Mouse (Mus musculus) lung, postnatal 0 days (tissue): ENCODE data around the gene Tpx2. TPM values are rescaled to one million over a fixed set of nuclear protein-coding genes. Genes with fewer than 3 reads are reported as not detected.
A peak's percentile ranks its signal among the peaks of the same experiment; 100 is the strongest.

ENCODE experiments used
- ATAC-seq: fragments of 200-750 bp; cut with Nextera tagmentation; 2 replicates; pipeline ENCODE4 v1.8.0; 2017; ENCODE audit warnings: moderate library complexity
- DNase-seq: peaks from one replicate; pipeline ENCODE4 v3.0.0-alpha.2; 2016; ENCODE audit warnings: low spot score
- H3K27ac ChIP-seq: fragments of 300-500 bp; sonication (generic); 2 replicates; pipeline ENCODE4 v1.5.1; 2014; ENCODE audit warnings: antibody characterized with exemption, mild to moderate bottlenecking, low read length, mixed read lengths
- H3K27me3 ChIP-seq: fragments of 300-500 bp; sonication (generic); replicated peaks from 2 replicates; pipeline ENCODE4 v1.6.1; 2014; ENCODE audit warnings: low read length, mixed read lengths; ENCODE audit not compliant: insufficient read depth
- H3K36me3 ChIP-seq: fragments of 300-500 bp; sonication (generic); 2 replicates; pipeline ENCODE4 v1.6.1; 2014; ENCODE audit warnings: low read length, mixed read lengths; ENCODE audit not compliant: insufficient read depth
- H3K4me1 ChIP-seq: fragments of 300-500 bp; sonication (generic); 2 replicates; pipeline ENCODE4 v1.6.1; 2014; ENCODE audit warnings: antibody characterized with exemption, low read depth, low read length, mixed read lengths; ENCODE audit not compliant: insufficient read depth
- H3K4me2 ChIP-seq: fragments of 300-500 bp; sonication (generic); replicated peaks from 2 replicates; pipeline ENCODE4 v1.6.1; 2014; ENCODE audit warnings: low read depth, mild to moderate bottlenecking, low read length, moderate library complexity, mixed read lengths
- H3K4me3 ChIP-seq: fragments of 300-500 bp; sonication (generic); 2 replicates; pipeline ENCODE4 v1.5.1; 2014; ENCODE audit warnings: low read depth, low read length
- H3K9ac ChIP-seq: fragments of 300-500 bp; sonication (generic); replicated peaks from 2 replicates; pipeline ENCODE4 v1.6.1; 2014; ENCODE audit warnings: low read depth, mild to moderate bottlenecking
- H3K9me3 ChIP-seq: fragments of 300-500 bp; sonication (generic); 2 replicates; pipeline ENCODE4 v1.6.1; 2016; ENCODE audit warnings: low read length, mixed read lengths
- CTCF ChIP-seq: IDR thresholded peaks from 2 replicates; pipeline ENCODE4 v1.5.1; 2016; ENCODE audit warnings: antibody characterized with exemption, mild to moderate bottlenecking
- EP300 ChIP-seq: IDR thresholded peaks from 2 replicates; pipeline ENCODE4 v1.6.1; 2016; ENCODE audit warnings: antibody characterized with exemption, mild to moderate bottlenecking, control low read depth
- WGBS: fragments of 180-500 bp; shearing (Covaris S2); extraction: QIAGEN DNeasy Blood & Tissue Kit; methylation state at CpG from one replicate; pipeline ENCODE4 v1.1.7; 2014; 5-methylcytosine and 5-hydroxymethylcytosine counted together
- polyA plus RNA-seq: library from polyadenylated mRNA; unstranded; fragments of >200 nt; fragmentation: Nextera tagmentation; extraction: Ambion mirVana; gene quantifications from 2 replicates; pipeline ENCODE4 v1.2.1, GENCODE M21; 2015

Gene Tpx2
- polyA plus RNA-seq, 1 experiment from 2014 or later, result 3.1 TPM

- no peak; the same call in 1 of the 2 replicates for ATAC-seq
- DNase-seq, result peak; percentile 49
- H3K9ac ChIP-seq, result no peak overlapping the region
- 0 out of 2 replicates have a peak, but pooled peaks cover 6% of the 10 kb centered on the region for H3K36me3 ChIP-seq
- 46% methylated on average over 6 of the region's 6 CpGs for WGBS
- H3K27ac ChIP-seq, result peak overlapping the region; percentile 28
- TF ChIP-seq EP300, result 0 out of 2 replicates have a peak, but pooled peaks have one; percentile 21
- no peak for TF ChIP-seq CTCF
- no peak overlapping the region for H3K4me2 ChIP-seq
- peaks cover 48% of the 10 kb centered on the region; the same call in 1 of the 2 replicates for H3K4me1 ChIP-seq
- no peaks in the 10 kb centered on the region for H3K9me3 ChIP-seq
- no peak overlapping the region for H3K4me3 ChIP-seq
- no peaks in the 10 kb centered on the region for H3K27me3 ChIP-seq
Observed at GRCm38 (mm10) chr2:152814213-152814874, 33.4 kb upstream of the Tpx2 start.

DNA sequence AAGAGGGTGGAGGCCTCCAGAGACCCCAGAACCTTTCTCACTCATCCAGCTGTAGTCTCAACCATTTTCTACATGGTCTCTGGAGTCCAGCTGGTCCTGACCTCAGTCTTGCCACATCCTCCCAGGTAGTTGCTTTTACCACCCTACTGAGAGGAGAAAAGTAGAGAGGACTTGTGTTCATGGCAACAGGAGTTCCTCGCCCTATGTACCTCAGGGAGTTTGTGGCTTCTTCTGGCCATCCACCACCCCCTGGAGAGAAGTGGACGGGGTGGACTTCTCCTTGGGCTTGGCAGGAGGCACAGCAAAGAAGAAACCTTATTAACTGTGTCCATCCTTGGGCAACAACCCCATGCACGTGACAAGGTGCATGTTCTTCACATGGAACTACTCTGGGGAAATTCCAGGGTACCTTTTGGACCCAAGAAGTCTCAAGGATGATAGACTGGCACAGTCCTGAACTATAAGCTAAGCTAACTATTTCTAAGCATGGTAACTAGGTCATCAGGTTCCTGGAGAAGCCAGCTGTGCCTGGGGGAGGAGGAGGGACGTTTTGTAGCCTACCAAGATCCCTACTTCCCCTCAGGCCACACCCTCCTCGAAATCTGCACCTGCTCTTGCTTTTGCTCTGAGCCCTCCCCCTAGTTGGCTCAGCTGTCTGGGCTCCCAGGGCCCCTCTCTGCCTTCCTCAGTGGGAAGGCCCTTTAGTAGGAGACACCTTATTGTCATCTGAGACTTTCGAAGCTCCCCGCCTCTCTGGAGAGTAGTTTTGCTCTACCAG, 31.7 kb upstream of the Tpx2 start:
- no peaks in the 10 kb centered on the region for H3K27me3 ChIP-seq
- TF ChIP-seq EP300 (no peak), CTCF (no peak)
- H3K9me3 ChIP-seq, result no peaks in the 10 kb centered on the region
- no peak overlapping the region for H3K9ac ChIP-seq
- H3K4me2 ChIP-seq, result no peak overlapping the region
- H3K27ac ChIP-seq, result peak overlapping the region; percentile 96
- no peak overlapping the region for H3K4me3 ChIP-seq
- WGBS, result 55% methylated on average over 7 of the region's 7 CpGs
- peaks cover 57% of the 10 kb centered on the region; the same call in 1 of the 2 replicates for H3K4me1 ChIP-seq
- DNase-seq, result peak; percentile 66
- ATAC-seq, result no peak
- 0 out of 2 replicates have a peak, but pooled peaks cover 7% of the 10 kb centered on the region for H3K36me3 ChIP-seq

DNA sequence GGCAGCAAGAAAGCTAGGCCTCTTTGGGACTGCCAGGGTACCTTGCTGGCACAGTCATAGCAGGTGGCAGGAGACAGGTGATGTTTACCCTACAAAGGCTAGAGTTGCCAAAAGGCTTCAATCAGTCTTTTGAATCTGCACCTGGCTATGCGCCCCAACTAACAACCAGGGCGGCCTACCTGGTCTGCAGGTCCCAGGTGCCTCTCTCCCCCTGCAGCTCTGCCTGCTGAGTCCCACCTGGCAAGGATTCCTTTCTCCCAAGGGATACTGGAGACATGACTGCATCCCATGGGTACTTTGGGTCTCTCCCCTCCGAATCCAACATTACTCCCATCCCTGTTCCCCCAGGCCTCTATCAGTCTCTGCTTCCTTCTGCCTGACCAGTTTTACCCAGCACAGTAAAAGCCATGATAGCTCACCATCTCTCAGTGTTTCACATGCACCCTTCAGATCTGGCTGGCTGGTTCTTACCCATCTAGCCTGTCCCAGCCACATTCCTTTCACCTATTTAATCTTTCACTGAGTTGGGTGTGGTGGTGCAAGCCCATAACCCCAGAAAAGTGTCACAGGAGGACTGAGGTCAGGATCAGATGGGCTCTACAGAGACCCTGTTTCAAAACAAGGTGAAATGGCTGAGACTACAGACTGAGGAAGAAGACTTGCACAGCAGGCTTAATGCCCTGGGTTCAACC, 31.0 kb upstream of the Tpx2 start:
- H3K4me1 ChIP-seq, result peaks cover 63% of the 10 kb centered on the region
- H3K4me3 ChIP-seq, result no peak overlapping the region
- peak overlapping the region; percentile 96 for H3K27ac ChIP-seq
- 63% methylated on average over 3 of the region's 3 CpGs for WGBS
- no peak overlapping the region for H3K9ac ChIP-seq
- DNase-seq (no peak), ATAC-seq (no peak)
- H3K27me3 ChIP-seq, result no peaks in the 10 kb centered on the region
- H3K4me2 ChIP-seq, result no peak overlapping the region
- H3K9me3 ChIP-seq, result no peaks in the 10 kb centered on the region
- H3K36me3 ChIP-seq, result 0 out of 2 replicates have a peak, but pooled peaks cover 7% of the 10 kb centered on the region
- TF ChIP-seq EP300 (no peak), CTCF (no peak)

DNA sequence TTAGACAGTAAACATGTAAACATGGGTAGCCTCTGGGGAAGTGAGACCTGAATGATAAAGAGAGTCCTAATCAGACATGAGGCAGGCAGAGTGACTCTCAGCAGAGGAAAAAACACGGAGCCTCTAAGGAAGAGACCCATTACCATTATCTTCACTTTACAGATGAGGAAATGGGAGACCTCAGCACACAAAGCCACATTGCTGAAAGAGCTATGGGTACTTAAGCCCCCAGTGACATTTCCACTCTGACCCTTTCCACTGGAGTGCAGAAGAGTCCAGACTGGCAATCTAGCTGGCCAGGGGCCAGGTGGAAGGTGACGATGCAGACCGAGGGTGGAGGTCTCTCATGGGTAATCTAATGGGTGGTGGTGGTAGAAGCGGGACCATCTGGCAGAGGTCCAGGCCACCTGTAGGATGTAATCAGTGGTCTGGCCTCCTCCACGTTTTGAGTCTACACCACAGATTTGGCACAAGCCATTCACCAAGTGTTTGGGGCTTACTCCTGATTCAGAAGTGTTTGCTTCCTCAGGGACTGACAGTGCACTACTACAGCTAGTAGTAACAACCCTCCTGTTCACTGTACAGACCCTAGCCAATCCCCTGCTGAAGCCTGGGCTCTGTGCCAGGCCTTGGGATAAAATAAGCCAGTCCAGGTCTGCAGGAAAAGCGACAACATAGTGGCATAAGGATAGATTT, 30.0 kb upstream of the Tpx2 start:
- no peak for ATAC-seq
- H3K4me1 ChIP-seq, result peaks cover 64% of the 10 kb centered on the region

GRCm38 (mm10) chr2:152818679-152819078, 29.1 kb upstream of the Tpx2 start:
- WGBS, result 67% methylated on average over 5 of the region's 5 CpGs
- H3K36me3 ChIP-seq, result 0 out of 2 replicates have a peak, but pooled peaks cover 7% of the 10 kb centered on the region
- peak overlapping the region; percentile 96 for H3K27ac ChIP-seq
- DNase-seq, result no peak
- no peak overlapping the region for H3K9ac ChIP-seq
- H3K4me2 ChIP-seq, result no peak overlapping the region
- no peaks in the 10 kb centered on the region for H3K27me3 ChIP-seq
- no peak for ATAC-seq
- no peak for TF ChIP-seq EP300
- no peak for TF ChIP-seq CTCF
- peaks cover 67% of the 10 kb centered on the region for H3K4me1 ChIP-seq
- no peaks in the 10 kb centered on the region for H3K9me3 ChIP-seq
- H3K4me3 ChIP-seq, result no peak overlapping the region

More for the DNA sequence above, 30.0 kb upstream of the Tpx2 start:
- H3K4me2 ChIP-seq, result 0 out of 2 replicates have a peak overlapping the region, but pooled peaks have one; percentile 3
- no peaks in the 10 kb centered on the region for H3K27me3 ChIP-seq
- no peak overlapping the region for H3K4me3 ChIP-seq
- no peak overlapping the region for H3K9ac ChIP-seq
- no peaks in the 10 kb centered on the region for H3K9me3 ChIP-seq
- WGBS, result 13% methylated on average over 6 of the region's 6 CpGs
- H3K36me3 ChIP-seq, result 0 out of 2 replicates have a peak, but pooled peaks cover 7% of the 10 kb centered on the region
- DNase-seq, result peak; percentile 50
- TF ChIP-seq EP300, result peak; percentile 21; the same call in 1 of the 2 replicates
- no peak for TF ChIP-seq CTCF
- H3K27ac ChIP-seq, result peak overlapping the region; percentile 96
